Mouse (Mus musculus): Measurements from ENCODE around the gene Vsig10.
"Not testable (repeated sequence)": the region's sequence is repeated elsewhere in the genome, so short reads cannot be mapped to it uniquely, and the experiment has no call there.

The Vsig10 gene

GRCm38 (mm10) chr5:117355648-117356303, 36.9 kb downstream of the Vsig10 start:
- DNase-seq (ENCODE audit: inconsistent ontology term), result no peak

GRCm38 (mm10) chr5:117356365-117357128, 37.7 kb downstream of the Vsig10 start:
- peak; percentile 77 for DNase-seq (ENCODE audit: inconsistent ontology term)

DNA sequence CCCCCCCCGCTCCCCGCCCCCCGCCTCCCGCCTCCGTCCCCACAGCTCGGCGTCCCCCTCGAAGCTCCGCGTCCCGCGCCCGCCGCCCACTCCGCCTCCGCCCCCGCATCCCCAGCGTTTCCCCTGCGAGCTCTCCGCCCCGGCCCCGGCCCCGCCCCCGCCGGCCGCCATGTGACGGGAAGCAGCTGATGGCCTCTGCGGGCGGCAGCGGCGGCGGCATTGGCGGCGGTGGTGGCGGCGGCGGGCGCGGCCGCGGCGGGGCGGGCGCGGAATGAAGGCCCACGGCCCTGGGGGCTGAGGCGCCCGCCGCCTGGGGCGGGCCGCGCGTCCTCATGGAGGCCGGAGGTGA, 38.2 kb downstream of the Vsig10 start, which contains the start of gene Wsb2:
Wsb2 (plus strand) TSS at position 176 of the 349 bp plus-strand sequence.
- DNase-seq (ENCODE audit: inconsistent ontology term), result peak; percentile 87

GRCm38 (mm10) chr5:117357478-117358247, 38.8 kb downstream of the Vsig10 start:
- peak; percentile 32 for DNase-seq (ENCODE audit: inconsistent ontology term)

DNA sequence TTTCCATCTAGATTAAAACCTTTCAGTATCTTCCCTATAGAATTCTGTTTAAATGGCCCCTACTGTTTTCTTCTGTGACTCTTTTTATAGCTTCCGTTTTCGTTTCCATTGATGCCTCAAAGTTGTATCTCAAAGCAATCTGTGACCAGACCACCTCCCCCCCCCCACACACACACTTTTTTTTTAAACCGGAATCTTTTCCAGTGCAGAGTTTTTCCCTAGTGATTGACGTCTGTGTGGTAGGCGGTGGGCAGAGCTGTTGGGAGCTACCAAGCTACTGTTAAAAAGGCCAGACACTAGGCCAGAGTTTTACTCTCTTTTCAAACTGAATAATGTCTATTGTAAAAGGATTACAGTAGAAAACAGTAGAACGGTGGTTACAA, 39.4 kb downstream of the Vsig10 start:
- DNase-seq (ENCODE audit: inconsistent ontology term), result peak; percentile 70

- peak; percentile 81 for DNase-seq (ENCODE audit: inconsistent ontology term)
These were observed 39.8 kb downstream of the Vsig10 start for GRCm38 (mm10) chr5:117358725-117359124.

- DNase-seq (ENCODE audit: inconsistent ontology term), result peak; percentile 71
These were observed 40.8 kb downstream of the Vsig10 start for GRCm38 (mm10) chr5:117359497-117360227.

- peak; percentile 71 for DNase-seq (ENCODE audit: inconsistent ontology term)
These were observed 41.3 kb downstream of the Vsig10 start for GRCm38 (mm10) chr5:117360228-117360515.

DNA sequence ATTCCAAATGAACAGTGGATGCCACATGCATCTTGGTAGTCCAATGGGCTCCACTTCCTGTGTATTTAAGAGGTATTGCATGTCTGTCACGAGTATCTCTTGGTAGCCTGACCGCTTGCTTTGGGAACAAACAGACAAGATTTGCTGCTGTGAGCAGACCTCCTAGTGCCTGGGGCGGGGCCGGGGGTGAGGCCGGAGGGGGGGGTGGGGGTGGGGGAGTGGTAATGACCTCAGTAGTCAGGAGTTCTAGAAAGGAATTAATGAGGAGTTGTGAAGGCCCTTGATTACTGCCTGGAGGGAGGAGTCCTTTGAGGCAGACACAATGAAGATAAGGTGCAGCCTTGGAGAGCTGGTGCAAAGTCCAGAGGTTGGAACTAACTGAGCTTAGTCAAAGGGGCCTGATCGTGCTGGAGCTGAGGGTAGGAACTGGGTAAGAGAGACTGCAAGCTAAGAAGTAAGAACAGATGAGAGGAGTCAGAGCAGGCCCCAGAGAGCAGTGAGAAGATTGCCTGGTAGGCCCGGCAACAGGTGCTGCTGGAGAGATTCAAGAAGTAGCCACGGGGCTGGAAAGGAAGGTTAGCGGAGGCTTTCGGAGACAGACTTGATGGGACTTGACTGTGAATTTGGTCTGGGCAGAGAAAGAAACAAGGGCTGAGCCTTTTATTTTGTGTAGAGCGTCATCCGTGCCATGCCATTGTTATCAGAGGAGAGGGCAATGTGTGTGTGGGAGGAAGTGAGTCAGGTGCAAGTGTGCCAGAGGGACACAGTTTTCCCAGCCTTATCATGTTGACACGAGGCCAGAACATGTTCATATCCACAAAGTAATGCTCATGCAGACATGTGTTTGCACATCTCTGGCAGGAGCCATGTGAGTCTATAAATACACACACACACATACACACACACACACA, 42.0 kb downstream of the Vsig10 start:
- peak; percentile 63 for DNase-seq (ENCODE audit: inconsistent ontology term)

- peak; percentile 25 for DNase-seq (ENCODE audit: inconsistent ontology term)
These were observed 42.7 kb downstream of the Vsig10 start for GRCm38 (mm10) chr5:117361590-117361989.

DNA sequence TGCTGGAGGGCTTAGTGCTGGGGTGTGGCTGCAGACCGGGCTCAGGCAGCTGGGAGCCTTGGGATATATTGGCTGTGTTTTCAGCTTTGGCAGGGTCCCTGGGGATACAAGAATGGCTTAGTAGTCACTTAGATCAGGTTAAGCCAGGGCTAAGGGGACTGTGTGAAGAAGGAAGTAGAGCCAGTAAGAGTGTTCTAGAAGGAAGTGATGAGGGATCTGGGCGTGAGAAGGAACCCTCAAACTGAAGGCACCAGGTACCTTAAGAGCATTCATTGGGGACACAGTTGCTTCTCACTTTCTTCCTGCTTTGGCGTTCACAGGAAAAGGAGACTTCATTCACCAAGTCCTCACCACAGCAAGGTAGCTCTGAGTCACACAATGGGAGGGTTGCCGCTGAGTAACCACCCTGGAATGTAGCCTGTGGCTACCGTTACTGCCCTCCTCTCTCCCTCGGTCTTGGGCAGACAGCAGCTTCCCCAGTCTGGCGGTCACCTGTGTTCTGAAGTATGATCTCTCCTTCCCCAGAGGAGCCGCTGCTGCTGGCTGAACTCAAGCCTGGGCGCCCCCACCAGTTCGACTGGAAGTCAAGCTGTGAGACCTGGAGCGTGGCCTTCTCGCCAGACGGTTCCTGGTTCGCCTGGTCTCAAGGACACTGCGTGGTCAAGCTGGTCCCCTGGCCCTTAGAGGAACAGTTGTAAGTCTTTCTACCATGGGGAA, 44.3 kb downstream of the Vsig10 start:
- peak; percentile 92 for DNase-seq (ENCODE audit: inconsistent ontology term)

DNA sequence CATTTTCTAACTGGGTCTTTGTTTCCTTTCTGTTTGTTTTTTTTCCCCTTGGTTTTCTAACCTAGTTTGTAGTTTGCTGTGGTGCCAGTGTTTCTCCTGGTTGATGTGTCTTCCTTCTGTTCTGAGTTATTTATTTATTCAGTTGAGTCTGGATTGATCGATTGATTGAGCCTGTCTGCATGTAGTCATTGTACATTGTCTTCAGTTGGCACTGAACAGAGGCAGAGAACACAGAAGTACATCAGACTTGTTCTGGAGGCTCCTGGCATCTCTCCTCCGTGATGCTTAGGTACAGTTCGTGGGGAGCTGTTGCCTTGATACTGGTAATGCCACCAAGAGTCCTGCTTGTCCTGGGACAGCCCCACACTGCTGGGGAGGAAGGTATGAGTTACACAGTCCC, 45.9 kb downstream of the Vsig10 start:
- no peak for DNase-seq (ENCODE audit: inconsistent ontology term)

- DNase-seq (ENCODE audit: inconsistent ontology term), result no peak
These were observed 47.1 kb downstream of the Vsig10 start for GRCm38 (mm10) chr5:117365904-117366561.

GRCm38 (mm10) chr5:117367206-117367605, 48.3 kb downstream of the Vsig10 start:
- DNase-seq (ENCODE audit: inconsistent ontology term), result no peak

DNA sequence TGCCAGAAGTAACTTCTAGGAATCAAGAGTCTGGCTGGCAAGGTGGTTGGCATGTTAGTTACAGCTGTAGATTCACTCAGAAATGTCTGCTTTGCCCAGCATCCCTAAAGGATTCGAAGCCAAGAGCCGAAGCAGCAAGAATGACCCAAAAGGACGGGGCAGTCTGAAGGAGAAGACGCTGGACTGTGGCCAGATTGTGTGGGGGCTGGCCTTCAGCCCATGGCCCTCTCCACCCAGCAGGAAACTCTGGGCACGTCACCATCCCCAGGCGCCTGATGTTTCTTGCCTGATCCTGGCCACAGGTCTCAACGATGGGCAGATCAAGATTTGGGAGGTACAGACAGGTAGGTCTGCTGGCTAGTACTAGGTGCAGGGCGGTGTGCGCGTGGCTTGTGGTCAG, 51.7 kb downstream of the Vsig10 start:
- DNase-seq (ENCODE audit: inconsistent ontology term), result no peak

DNA sequence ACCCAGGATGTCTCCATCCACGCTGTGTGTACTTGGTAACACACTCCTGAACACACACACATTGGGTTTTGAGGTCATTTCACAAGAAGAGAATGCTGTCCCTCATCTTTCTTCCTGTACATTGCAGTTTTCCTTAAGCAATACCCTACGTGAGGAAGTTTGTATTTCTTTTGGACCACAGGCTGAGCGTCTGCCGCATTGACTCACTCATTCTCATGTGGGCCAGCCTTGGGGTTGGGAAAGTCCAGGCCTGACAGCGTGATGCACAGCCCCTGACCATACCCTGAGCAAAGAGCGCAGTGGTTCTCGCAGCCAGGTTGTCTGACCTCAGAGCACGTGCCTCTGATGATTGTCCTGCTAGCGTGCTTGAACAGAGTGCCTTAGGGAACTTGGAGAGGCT, 54.5 kb downstream of the Vsig10 start:
- no peak for DNase-seq (ENCODE audit: inconsistent ontology term)

DNA sequence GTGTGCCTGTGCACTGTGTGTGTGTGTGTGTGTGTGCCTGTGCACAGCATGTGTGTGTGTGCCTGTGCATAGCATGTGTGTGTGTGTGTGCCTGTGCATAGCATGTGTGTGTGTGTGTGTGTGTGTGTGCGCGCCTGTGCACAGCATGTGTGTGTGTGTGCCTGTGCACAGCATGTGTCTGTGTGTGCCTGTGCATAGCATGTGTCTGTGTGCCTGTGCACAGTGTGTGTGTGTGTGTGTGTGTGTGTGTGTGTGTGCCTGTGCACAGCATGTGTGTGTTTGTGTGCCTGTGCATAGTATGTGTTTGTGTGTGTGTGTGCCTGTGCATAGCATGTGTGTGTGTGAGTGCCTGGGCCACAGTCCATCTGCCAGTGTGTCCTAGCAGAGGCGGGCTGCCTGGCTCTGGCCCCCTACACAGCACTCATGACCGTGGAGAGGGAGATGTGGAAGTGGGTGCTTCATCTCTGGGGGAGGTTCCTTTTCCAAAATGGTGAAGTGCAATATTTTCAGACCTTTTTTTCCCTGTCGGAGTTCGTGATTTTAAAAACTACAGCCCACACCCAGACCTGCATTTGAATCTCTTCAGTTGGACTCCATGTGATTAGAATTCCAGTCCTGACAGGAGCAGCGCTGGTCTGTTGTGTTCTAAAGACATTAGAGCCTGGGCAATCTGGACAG, 55.6 kb downstream of the Vsig10 start:
- DNase-seq (ENCODE audit: inconsistent ontology term), result no peak

DNA sequence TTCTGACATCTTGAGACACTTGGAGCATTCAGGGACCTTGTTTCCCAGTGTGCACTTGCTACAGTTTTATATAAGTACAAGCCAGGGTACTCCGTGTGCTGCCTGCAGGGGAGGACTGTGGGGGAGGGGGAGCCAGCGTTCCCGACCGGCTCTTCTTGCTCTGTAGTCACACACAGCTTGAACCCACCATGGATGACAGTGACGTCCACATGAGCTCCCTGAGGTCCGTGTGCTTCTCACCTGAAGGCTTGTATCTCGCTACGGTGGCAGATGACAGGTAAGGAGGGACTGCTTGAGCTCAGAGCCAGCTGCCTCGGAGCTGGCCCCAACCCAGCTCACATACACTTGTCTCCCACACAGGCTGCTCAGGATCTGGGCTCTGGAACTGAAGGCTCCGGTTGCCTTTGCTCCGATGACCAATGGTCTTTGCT, 57.5 kb downstream of the Vsig10 start:
- no peak for DNase-seq (ENCODE audit: inconsistent ontology term)

DNA sequence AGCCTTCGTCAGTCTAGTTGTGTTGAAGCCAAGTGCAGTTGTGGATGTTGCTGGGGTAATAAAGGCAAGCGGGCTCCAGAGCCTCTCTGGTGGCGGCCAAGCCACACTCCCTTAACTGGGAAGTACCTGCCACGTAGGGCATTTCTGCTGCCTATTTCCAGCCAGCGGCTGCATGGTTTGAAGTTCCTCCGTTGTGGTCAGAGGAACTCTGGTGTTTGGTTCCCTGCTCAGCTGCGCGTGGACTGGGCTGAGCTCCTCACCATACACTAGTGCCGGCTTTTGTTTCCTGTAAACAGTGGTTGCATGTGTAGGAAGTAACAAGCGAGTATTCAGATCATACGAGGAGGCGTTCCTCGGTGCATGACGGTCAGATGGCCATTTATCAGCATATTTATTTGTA, 58.8 kb downstream of the Vsig10 start:
- not testable (repeated sequence) for DNase-seq (ENCODE audit: inconsistent ontology term)
